Mouse (Mus musculus): ENCODE data around the gene Tut7. TPM values are rescaled to one million over a fixed set of nuclear protein-coding genes. Genes with fewer than 3 reads are reported as not detected.
"Not testable (repeated sequence)": the region's sequence is repeated elsewhere in the genome, so short reads cannot be mapped to it uniquely, and the experiment has no call there.

Tut7 gene
- polyA plus RNA-seq, 1 experiment from 2014 or later, result 54.9 TPM

GRCm38 (mm10) chr13:59746711-59747110 lies 76.2 kb downstream of the Tut7 start, which contains the start of gene 1700014D04Rik:
TSS of gene 1700014D04Rik (minus strand) at chr13:59746752.
- H3K9ac ChIP-seq (replicated peaks), result no peak within 1 kb of the TSS
- H3K4me3 ChIP-seq, result no peak within 1 kb of the TSS
- no peaks in the 10 kb centered on the region for H3K9me3 ChIP-seq
- H3K36me3 ChIP-seq, result no peaks in the 10 kb centered on the region
- H3K27me3 ChIP-seq, result no peaks in the 10 kb centered on the region
- H3K4me1 ChIP-seq, result no peaks in the 10 kb centered on the region
- WGBS, result 76% methylated on average over 9 of the region's 9 CpGs
- no peak for ATAC-seq (replicated peaks)
- no peak within 1 kb of the TSS for H3K27ac ChIP-seq (replicated peaks)
- no peak within 1 kb of the TSS for H3K4me2 ChIP-seq (replicated peaks)

GRCm38 (mm10) chr13:59746164-59746563 lies 76.8 kb downstream of the Tut7 start:
- Histone ChIP-seq H3K9me3 (no peaks in the 10 kb centered on the region), H3K27ac (replicated peaks) (no peak overlapping the region), H3K9ac (replicated peaks) (no peak overlapping the region), H3K36me3 (no peaks in the 10 kb centered on the region), H3K4me1 (no peaks in the 10 kb centered on the region), H3K4me3 (no peak overlapping the region), H3K4me2 (replicated peaks) (no peak overlapping the region), H3K27me3 (no peaks in the 10 kb centered on the region)
- no peak for ATAC-seq (replicated peaks)
- WGBS, result 79% methylated on average over 5 of the region's 6 CpGs

- Histone ChIP-seq H3K27ac (replicated peaks) (no peak overlapping the region), H3K36me3 (no peaks in the 10 kb centered on the region), H3K4me1 (no peaks in the 10 kb centered on the region), H3K9ac (replicated peaks) (no peak overlapping the region), H3K4me3 (no peak overlapping the region), H3K4me2 (replicated peaks) (no peak overlapping the region), H3K9me3 (no peaks in the 10 kb centered on the region), H3K27me3 (no peaks in the 10 kb centered on the region)
- 88% methylated on average over 6 of the region's 6 CpGs for WGBS
- no peak for ATAC-seq (replicated peaks)
Observed at GRCm38 (mm10) chr13:59745462-59745861, 77.5 kb downstream of the Tut7 start.

GRCm38 (mm10) chr13:59741697-59742096 lies 81.2 kb downstream of the Tut7 start:
- Histone ChIP-seq H3K9me3 (no peaks in the 10 kb centered on the region), H3K4me3 (no peak overlapping the region), H3K27ac (replicated peaks) (no peak overlapping the region), H3K4me2 (replicated peaks) (no peak overlapping the region), H3K27me3 (no peaks in the 10 kb centered on the region), H3K4me1 (no peaks in the 10 kb centered on the region), H3K36me3 (no peaks in the 10 kb centered on the region), H3K9ac (replicated peaks) (no peak overlapping the region)
- no peak for ATAC-seq (replicated peaks)
- whole genome bisulfite sequencing, result 86% methylated on average over 10 of the region's 10 CpGs

GRCm38 (mm10) chr13:59741096-59741495 lies 81.9 kb downstream of the Tut7 start:
- Histone ChIP-seq H3K4me1 (no peaks in the 10 kb centered on the region), H3K36me3 (no peaks in the 10 kb centered on the region), H3K27ac (replicated peaks) (no peak overlapping the region), H3K9me3 (no peaks in the 10 kb centered on the region), H3K4me2 (replicated peaks) (no peak overlapping the region), H3K27me3 (no peaks in the 10 kb centered on the region), H3K9ac (replicated peaks) (no peak overlapping the region), H3K4me3 (no peak overlapping the region)
- WGBS, result 92% methylated on average over 11 of the region's 11 CpGs
- ATAC-seq (replicated peaks), result no peak

- no peaks in the 10 kb centered on the region for H3K36me3 ChIP-seq
- H3K9me3 ChIP-seq, result no peaks in the 10 kb centered on the region
- ATAC-seq (replicated peaks), result no peak
- no peak overlapping the region for H3K27ac ChIP-seq (replicated peaks)
- H3K9ac ChIP-seq (replicated peaks), result no peak overlapping the region
- 90% methylated on average over 4 of the region's 4 CpGs for WGBS
- no peak overlapping the region for H3K4me2 ChIP-seq (replicated peaks)
- no peaks in the 10 kb centered on the region for H3K27me3 ChIP-seq
- no peak overlapping the region for H3K4me3 ChIP-seq
- no peaks in the 10 kb centered on the region for H3K4me1 ChIP-seq
Observed at GRCm38 (mm10) chr13:59739397-59739796, 83.5 kb downstream of the Tut7 start.

GRCm38 (mm10) chr13:59738455-59738854 lies 84.5 kb downstream of the Tut7 start:
- H3K27ac ChIP-seq (replicated peaks), result no peak overlapping the region
- no peaks in the 10 kb centered on the region for H3K36me3 ChIP-seq
- no peaks in the 10 kb centered on the region for H3K9me3 ChIP-seq
- no peak for ATAC-seq (replicated peaks)
- no peak overlapping the region for H3K4me2 ChIP-seq (replicated peaks)
- no peak overlapping the region for H3K9ac ChIP-seq (replicated peaks)
- no peaks in the 10 kb centered on the region for H3K27me3 ChIP-seq
- no peaks in the 10 kb centered on the region for H3K4me1 ChIP-seq
- WGBS, result 80% methylated on average over 2 of the region's 2 CpGs
- H3K4me3 ChIP-seq, result no peak overlapping the region

- no peaks in the 10 kb centered on the region for H3K9me3 ChIP-seq
- H3K4me2 ChIP-seq (replicated peaks), result no peak overlapping the region
- H3K27ac ChIP-seq (replicated peaks), result no peak overlapping the region
- no peak overlapping the region for H3K9ac ChIP-seq (replicated peaks)
- H3K4me1 ChIP-seq, result no peaks in the 10 kb centered on the region
- 29% methylated on average over 3 of the region's 3 CpGs for WGBS
- H3K4me3 ChIP-seq, result no peak overlapping the region
- ATAC-seq (replicated peaks), result 0 out of 2 replicates have a peak, but pooled peaks have one; percentile 41
- no peaks in the 10 kb centered on the region for H3K27me3 ChIP-seq
- H3K36me3 ChIP-seq, result no peaks in the 10 kb centered on the region
Observed at GRCm38 (mm10) chr13:59735190-59735589, 87.8 kb downstream of the Tut7 start.

GRCm38 (mm10) chr13:59734347-59734746 lies 88.6 kb downstream of the Tut7 start:
- not testable (repeated sequence) for H3K9ac ChIP-seq (replicated peaks); H3K27me3 ChIP-seq; H3K36me3 ChIP-seq; H3K4me2 ChIP-seq (replicated peaks); H3K4me3 ChIP-seq; H3K27ac ChIP-seq (replicated peaks); ATAC-seq (replicated peaks); H3K4me1 ChIP-seq; H3K9me3 ChIP-seq
- 30% methylated on average over 6 of the region's 6 CpGs for WGBS

- no peak for ATAC-seq (replicated peaks)
- H3K4me2 ChIP-seq (replicated peaks), result no peak overlapping the region
- H3K9ac ChIP-seq (replicated peaks), result no peak overlapping the region
- no peak overlapping the region for H3K27ac ChIP-seq (replicated peaks)
- H3K27me3 ChIP-seq, result no peaks in the 10 kb centered on the region
- WGBS, result 80% methylated on average over 4 of the region's 4 CpGs
- no peak overlapping the region for H3K4me3 ChIP-seq
- H3K4me1 ChIP-seq, result no peaks in the 10 kb centered on the region
- H3K9me3 ChIP-seq, result no peaks in the 10 kb centered on the region
- H3K36me3 ChIP-seq, result no peaks in the 10 kb centered on the region
Observed at GRCm38 (mm10) chr13:59733936-59734335, 89.0 kb downstream of the Tut7 start.

- Histone ChIP-seq H3K36me3 (no peaks in the 10 kb centered on the region), H3K4me2 (replicated peaks) (no peak within 1 kb of the TSS), H3K27ac (replicated peaks) (no peak within 1 kb of the TSS), H3K4me3 (no peak within 1 kb of the TSS), H3K27me3 (no peaks in the 10 kb centered on the region), H3K9me3 (no peaks in the 10 kb centered on the region), H3K9ac (replicated peaks) (no peak within 1 kb of the TSS), H3K4me1 (no peaks in the 10 kb centered on the region)
- WGBS, result 54% methylated on average over 7 of the region's 7 CpGs
- ATAC-seq (replicated peaks), result no peak
Observed at GRCm38 (mm10) chr13:59731652-59732051, 91.3 kb downstream of the Tut7 start, which contains the start of gene Spata31d1d. TSS of gene Spata31d1d (minus strand) at chr13:59731752.

GRCm38 (mm10) chr13:59728378-59729093 lies 94.4 kb downstream of the Tut7 start:
- Histone ChIP-seq H3K9ac (replicated peaks) (no peak overlapping the region), H3K27me3 (no peaks in the 10 kb centered on the region), H3K9me3 (no peaks in the 10 kb centered on the region), H3K4me1 (0 out of 2 replicates have a peak, but pooled peaks cover 4% of the 10 kb centered on the region), H3K27ac (replicated peaks) (no peak overlapping the region), H3K36me3 (no peaks in the 10 kb centered on the region), H3K4me2 (replicated peaks) (no peak overlapping the region), H3K4me3 (no peak overlapping the region)
- 35% methylated on average over 7 of the region's 7 CpGs for WGBS
- ATAC-seq (replicated peaks), result peak; percentile 87
